Mouse (Mus musculus): Measurements from ENCODE around the gene Tulp2. TPM values are rescaled to one million over a fixed set of nuclear protein-coding genes. Genes with fewer than 3 reads are reported as not detected.
A peak's percentile ranks its signal among the peaks of the same experiment; 100 is the strongest.
"Not testable (repeated sequence)": the region's sequence is repeated elsewhere in the genome, so short reads cannot be mapped to it uniquely, and the experiment has no call there.

The Tulp2 gene
- total RNA-seq, 2 experiments from 2014 or later: 0.84 TPM; not detected in 1

DNA sequence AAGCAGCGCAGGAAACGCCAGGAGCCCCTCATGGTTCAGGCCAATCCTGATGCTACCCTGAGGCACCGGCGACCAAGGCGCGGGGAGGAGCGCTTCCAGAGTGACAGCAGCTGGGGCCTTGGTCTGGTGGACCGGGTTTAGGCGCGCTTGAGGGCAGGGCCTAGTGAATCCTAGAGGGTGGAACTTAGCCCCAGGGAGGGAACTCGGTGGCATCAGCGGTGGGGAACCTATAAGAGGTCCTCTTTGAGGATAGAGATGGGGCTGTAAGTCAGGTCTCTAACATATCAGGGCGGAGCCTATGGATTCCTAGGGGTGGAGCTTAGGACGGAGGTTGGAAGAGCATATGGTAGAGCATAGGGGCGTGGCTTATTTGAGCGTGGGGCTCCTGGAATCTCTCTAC, 33.8 kb downstream of the Tulp2 start:
- ATAC-seq (replicated peaks; ENCODE audit: low FRiP score, poor library complexity, severe bottlenecking): peak; percentile 74

DNA sequence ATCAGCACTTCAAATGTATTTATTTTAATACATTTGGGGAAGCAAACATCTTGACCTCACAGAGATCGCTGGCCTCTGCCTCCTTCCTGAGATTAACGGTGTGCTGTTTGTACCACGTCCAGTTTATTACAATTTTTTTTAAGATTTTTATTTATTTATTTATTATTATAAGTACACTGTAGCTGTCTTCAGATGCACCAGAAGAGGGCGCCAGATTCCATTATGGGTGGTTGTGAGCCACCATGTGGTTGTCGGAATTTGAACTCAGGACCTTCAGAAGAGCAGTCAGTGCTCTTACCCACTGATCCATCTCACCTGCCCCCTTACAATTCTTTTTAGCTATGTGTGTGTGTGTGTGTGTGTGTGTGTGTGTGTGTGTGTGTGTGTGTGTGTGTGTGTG, 35.2 kb downstream of the Tulp2 start:
- ATAC-seq (replicated peaks; ENCODE audit: low FRiP score, poor library complexity, severe bottlenecking): not testable (repeated sequence)

DNA sequence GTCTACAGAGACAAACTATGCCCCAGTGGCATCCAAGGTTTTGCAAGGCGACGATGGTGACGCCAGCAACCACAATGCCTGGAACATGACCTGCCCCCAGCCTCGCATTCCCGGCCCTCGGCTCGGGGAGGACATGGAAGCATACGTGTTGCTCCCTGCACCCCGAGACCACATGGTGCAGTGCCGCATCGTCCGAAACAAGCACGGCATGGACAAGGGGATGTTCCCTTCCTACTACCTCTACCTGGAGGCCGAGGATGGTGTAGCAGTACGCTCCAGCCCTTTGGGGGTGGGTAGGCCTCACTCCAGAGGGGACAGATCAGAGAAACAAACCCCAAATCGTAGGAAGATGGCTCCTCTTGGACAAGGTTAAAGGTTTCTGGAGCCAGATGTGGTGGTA, 36.9 kb downstream of the Tulp2 start:
- no peak for ATAC-seq (replicated peaks; ENCODE audit: low FRiP score, poor library complexity, severe bottlenecking)

DNA sequence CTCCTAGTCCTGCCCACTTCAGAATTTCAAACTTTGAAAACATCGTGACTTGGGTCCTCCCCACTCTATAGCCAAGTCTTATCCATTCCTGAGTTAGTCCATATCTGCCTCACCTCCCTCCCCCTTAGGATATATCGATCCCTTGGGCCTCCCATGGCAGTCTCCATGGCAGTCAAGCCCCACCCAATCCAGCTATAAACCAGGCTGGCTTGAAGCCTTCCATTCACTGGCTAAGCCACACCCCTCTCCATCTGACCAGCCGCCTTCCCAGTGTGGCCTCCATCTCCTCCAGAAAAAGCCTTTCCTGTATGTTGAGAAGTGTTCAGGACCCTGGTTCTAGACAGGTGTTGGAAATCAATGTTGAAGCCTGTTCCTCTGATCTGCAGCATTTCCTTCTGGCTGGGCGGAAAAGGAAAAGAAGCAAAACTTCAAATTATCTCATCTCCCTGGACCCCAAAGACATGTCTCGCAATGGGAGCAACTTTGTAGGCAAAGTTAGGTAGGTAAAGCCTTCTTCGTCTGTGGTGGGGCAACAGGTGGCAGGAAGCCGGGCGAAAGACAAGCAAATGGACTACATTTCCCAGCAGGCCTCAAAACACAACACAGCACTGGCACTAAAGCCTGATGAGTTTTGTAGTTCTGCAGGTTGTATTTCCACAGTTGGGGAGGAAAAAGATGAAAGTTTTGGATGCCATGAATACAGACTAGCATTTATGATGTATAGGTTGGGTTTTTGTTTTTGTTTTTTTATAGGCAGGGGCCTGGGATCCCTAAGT, 37.9 kb downstream of the Tulp2 start:
- peak; percentile 44; the same call in 1 of the 2 replicates for ATAC-seq (replicated peaks; ENCODE audit: low FRiP score, poor library complexity, severe bottlenecking)

DNA sequence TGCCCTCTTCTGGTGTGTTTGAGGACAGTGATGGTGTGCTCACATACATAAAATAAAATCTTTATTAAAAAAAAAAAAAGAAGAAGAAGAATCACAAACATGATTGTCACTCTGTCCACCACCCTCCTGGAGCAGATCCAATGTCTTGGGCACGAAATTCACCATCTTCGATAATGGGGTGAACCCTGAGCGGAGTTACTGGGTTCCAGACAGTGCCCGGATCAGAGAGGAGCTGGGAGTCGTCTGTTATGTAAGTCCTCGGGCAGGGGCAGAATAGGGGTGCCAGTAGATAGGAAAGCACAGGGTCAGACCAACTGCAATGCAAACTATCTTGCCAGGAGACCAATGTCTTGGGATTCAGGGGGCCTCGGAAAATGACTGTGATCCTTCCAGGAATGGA, 38.9 kb downstream of the Tulp2 start:
- ATAC-seq (replicated peaks; ENCODE audit: low FRiP score, poor library complexity, severe bottlenecking): no peak

DNA sequence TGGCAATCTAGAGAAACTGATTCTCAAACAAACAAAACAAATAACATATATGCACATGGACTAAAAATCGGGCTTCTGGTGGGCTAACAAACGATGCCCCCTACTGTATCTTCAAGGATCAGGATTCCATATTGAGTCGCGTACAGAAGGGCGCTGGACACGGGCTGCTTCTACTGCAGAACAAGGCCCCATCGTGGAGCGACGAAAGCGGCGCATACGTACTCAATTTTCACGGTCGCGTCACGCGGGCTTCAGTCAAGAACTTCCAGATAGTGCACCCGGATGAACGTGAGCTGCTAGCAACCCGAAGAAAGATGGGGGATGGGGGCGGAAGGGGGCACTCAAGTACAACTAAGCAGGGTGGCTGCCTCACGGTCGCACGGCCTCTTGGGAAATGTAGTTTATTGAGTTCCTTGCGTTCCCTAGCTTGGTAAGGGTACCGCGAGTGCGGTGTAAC, 40.1 kb downstream of the Tulp2 start:
- no peak for ATAC-seq (replicated peaks; ENCODE audit: low FRiP score, poor library complexity, severe bottlenecking)

DNA sequence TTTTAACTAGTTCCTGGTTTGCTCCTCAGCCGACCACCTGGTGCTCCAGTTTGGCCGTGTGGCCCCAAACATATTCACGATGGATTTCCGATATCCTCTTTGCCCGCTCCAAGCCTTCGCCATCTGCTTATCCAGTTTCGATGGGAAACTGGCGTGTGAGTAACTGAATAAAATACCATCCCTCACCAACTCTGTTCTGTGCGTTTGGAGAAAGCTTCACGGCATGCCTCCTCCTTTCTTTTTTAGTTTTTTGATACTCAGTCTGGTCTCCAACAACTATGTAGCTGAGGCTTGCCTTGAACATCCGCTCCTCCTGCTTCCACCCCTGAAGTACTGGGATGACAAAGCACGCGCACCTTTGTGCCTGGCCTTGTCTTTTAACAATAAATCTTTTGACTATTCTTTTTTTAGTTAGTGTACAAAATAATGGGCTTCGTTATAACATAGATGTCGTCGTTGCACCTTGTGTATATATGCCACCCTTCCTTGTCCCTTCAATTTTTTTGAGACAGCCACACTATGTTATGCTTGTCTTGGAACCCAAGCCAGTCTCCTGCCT, 40.6 kb downstream of the Tulp2 start:
- no peak for ATAC-seq (replicated peaks; ENCODE audit: low FRiP score, poor library complexity, severe bottlenecking)

DNA sequence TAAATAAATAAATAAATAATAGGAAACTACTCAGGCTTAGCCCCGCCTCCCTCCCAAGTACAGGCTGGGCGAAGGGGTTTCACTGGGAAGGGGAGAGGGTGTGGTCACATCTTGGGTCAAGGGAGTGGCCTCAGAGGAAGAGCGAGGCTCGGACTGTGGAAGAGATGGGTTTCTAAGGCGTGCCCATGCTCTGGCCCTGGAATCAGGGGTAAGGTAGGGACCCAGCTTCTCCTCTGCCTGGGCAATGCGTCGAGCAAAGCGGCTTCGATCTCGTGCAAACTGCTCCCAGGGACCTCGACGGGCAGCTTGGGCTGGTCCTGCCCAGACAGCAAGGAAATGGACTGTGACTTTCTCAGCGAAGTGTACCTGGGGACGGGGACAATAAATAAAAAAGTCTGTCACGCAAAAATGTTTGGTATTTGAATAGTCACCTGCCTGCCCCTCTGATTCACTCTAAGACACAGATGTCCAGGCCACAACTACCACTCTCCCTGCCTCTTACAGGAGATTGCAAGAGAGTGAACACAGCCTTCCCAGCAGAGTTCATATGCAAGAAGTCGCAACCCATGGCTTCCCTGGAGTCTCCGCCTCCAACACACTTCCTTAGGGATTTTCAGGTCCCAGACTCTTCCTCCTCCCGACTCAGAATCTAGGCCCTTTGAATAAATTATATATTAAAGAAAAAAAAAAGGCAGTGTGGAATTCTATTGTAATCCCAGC, 41.4 kb downstream of the Tulp2 start:
- peak; percentile 25 for ATAC-seq (replicated peaks; ENCODE audit: low FRiP score, poor library complexity, severe bottlenecking)

DNA sequence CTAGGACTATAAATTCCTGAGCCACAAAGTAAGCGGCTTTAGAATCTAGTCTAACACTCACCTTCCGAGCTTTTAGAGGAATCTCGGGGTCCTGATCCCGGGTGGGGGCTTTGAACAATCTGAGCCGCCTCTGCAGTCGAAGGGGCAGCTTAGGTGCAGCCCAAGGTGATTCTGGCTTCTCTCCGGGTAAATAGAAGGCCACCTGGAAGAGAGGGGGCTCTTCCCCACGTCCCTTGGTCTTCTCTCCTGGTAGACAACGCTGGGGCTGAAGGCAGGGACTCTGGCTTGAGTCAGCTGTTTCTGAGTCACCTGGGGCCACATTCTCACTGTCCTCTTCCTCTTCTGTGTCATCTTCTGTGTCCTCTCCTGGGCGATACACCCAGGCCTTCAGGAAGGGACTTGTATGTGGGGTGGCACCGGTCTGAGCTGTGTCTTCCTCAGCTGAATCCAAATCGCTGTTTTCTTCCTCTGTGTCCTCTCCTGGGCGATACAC, 42.0 kb downstream of the Tulp2 start:
- no peak for ATAC-seq (replicated peaks; ENCODE audit: low FRiP score, poor library complexity, severe bottlenecking)

DNA sequence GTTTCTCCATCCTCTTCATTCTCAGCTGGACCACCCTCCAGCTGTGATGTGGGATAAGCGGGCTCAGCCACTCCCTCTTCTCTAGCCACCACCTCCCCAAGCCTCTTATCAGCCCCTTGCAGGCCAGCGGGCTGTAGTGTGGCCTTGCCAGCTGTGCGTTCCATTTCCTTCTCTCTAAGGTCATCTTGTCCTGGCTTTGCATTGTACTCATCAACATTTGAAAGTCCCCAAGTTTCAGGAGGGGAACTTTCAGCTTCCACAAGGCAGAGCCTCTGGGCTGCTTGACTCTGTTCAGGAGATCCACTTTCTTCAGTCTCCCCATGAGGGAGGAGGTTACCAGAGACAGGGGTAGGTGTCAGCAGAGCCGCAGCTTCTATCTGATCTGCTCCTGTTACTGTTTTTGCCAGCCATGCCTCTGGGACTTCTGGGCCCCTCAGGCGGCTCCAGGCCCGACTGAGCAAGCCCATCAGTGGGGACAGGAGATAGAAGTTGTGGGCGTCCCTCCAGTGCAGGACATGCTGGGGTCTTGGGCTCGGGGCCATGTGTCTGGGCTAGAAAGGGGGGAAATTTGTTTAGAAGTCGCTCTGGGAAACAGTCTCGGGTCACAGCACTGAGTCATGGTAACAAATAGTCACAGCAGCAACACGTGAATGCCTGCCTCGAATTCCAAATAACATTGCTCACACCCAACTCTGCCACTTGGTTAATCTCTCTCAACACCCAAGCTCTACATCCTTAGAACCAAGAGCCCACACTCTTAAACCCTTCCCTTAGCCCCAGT, 43.4 kb downstream of the Tulp2 start:
- peak; percentile 75 for ATAC-seq (replicated peaks; ENCODE audit: low FRiP score, poor library complexity, severe bottlenecking)

DNA sequence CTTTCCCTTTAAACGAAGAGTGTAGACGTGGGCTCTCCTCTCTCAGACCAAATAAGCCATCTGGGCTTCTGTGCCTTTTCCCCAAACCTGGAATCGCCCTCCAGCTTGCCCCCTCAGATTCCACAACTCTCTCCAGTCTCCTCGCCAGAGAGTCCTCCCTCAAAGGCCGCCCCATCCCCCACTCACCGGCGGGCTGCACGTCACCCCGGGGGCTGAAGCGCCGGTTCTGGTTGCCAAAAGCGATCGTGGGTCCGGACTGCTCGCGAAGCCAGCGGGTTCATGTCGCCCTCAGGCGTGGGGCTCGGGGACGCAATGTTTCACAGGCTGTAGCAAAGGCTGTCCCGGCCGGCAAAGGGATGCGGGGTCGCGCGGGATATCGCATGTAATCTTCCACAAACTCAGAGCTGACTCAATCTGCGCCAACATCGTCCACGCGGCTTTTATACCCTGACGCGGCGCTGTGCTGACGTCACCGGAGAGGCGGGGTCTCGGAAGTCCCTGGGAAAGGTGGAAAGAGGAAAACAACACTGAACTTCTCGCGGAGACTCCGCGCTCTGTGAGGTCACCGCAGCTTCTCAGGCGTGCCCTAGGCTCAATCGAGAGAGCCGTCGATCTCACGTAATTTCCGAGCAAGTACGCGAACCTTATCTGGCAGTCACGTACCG, 44.3 kb downstream of the Tulp2 start, which contains the start of the genes Ppp1r15a and Plekha4:
Ppp1r15a (minus strand) TSS at position 460 of the 665 bp plus-strand sequence.
Plekha4 (plus strand) TSS at position 522 of the 665 bp plus-strand sequence.
- peak; percentile 69 for ATAC-seq (replicated peaks; ENCODE audit: low FRiP score, poor library complexity, severe bottlenecking)

DNA sequence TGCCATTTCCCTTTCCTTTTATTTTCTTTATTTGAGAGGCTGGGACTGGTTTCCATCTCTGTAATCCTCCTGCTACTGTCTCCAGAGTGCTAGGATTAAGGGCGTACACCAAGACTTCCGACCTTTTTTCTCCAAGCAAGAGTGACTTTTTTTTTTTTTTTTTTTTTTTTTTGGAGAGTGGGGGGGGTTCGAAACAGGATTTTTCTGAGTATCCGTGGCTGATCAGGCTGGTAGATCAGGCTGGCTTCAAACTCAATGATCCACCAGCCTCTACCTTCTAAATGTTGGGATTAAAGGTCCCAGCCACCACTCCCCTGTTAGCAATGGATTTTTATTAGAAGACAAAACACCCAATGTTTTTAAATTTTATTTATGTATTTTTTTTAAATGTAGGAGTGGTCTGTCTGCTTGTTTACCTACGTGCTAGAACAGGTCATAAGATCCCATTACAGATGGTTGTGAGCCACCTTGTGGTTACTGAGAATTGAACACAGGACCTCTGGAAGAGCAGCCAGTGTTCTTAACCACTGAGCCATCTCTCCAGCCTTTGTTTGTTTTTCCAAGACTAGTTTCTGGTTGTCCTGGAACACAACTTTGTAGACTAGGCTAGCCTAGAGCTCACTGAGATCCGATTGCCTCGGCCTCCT, 44.9 kb downstream of the Tulp2 start:
- ATAC-seq (replicated peaks; ENCODE audit: low FRiP score, poor library complexity, severe bottlenecking): no peak

DNA sequence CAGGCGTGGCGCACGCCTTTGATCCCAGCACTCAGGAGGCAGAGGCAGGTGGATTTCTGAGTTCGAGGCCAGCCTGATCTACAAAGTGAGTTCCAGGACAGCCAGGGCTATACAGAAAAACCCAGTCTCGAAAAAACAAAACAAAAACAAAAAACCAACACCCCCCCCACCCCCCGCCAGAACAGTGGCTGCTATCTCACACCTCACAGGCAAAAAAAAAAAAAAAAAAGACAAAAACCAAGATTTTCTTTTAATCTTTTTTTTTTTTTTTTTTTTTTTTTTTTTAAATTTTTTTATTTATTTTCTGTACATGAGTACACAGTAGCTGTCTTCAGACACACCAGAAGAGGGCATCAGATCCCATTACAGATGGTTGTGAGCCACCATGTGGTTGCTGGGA, 45.5 kb downstream of the Tulp2 start:
- ATAC-seq (replicated peaks; ENCODE audit: low FRiP score, poor library complexity, severe bottlenecking): not testable (repeated sequence)

DNA sequence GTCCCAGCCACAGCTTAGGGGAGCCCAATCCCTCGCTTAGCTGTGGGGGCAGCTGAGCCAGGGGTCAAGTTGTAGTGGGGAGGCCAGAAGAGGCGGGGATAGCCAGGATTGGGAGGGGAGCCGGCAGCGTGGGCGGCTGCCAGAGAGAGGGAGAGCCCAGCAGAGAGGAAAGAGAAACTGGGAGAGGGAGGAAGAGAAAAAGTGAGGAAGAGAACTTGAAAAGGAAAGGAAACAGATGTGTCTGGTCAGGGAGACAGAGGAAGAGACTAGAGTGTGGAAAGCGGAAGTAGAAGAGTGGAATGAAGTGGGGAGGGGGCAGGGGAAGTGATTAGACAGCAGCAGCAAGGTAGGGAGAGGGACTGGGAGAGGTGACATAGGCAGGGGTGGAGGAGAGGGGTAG, 47.8 kb downstream of the Tulp2 start:
- ATAC-seq (replicated peaks; ENCODE audit: low FRiP score, poor library complexity, severe bottlenecking): no peak

DNA sequence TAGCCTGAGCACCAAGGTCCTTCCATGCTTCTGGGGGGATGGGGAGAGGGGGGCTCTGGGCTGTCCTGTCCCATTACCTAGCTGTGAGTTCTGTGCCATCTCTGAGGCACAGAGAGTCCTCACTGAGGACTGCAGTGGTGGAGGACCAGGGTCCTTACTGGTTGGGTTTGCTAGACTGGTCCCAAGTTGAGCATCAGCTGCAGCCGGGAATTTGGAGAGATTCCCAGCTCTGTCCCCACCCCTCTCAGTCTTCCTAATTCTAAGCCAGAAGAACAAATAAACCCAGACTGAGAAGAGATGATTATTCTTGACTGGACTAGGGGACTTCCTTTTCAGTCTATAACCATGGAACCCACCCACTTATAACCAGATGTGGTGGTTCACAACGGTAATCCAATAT, 49.0 kb downstream of the Tulp2 start:
- ATAC-seq (replicated peaks; ENCODE audit: low FRiP score, poor library complexity, severe bottlenecking): no peak

DNA sequence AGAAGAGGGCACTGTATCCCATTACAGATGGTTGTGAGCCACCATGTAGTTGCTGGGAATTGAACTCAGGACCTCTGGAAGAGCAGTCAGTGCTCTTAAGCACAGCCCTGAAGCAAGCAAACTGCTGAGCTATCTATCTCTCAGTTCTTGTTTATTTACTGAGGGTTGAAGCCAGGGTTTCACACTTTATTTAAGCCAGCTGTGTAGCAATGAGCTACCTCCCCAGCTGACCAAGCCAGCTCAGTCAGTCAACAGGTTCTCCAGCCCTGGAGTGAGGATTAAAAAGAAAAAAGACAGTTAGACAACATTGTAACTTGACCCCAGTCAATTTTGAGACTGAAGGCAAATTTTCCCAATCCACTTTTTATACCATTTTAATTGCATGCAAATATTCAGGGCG, 54.0 kb downstream of the Tulp2 start:
- no peak for ATAC-seq (replicated peaks; ENCODE audit: low FRiP score, poor library complexity, severe bottlenecking)

DNA sequence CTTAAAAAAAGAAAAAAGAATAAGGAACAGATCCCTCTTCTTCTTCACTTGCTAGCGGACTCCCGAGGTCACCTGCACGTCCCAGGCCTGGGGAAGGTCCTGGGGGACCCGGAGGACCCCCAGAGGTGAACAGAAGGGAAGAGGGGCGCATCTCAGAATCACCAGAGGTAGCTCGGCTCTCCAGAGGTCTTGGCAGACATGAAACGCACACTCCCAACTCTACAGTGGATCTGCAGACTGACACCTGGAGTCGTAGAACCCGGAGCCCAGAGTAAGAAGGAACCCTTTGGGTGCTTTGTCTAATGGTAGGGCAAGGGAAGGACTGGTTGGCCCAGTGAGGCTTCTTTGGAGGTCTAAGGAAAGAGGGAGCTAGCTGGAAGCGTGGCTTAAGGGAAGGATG, 55.9 kb downstream of the Tulp2 start:
- no peak for ATAC-seq (replicated peaks; ENCODE audit: low FRiP score, poor library complexity, severe bottlenecking)

DNA sequence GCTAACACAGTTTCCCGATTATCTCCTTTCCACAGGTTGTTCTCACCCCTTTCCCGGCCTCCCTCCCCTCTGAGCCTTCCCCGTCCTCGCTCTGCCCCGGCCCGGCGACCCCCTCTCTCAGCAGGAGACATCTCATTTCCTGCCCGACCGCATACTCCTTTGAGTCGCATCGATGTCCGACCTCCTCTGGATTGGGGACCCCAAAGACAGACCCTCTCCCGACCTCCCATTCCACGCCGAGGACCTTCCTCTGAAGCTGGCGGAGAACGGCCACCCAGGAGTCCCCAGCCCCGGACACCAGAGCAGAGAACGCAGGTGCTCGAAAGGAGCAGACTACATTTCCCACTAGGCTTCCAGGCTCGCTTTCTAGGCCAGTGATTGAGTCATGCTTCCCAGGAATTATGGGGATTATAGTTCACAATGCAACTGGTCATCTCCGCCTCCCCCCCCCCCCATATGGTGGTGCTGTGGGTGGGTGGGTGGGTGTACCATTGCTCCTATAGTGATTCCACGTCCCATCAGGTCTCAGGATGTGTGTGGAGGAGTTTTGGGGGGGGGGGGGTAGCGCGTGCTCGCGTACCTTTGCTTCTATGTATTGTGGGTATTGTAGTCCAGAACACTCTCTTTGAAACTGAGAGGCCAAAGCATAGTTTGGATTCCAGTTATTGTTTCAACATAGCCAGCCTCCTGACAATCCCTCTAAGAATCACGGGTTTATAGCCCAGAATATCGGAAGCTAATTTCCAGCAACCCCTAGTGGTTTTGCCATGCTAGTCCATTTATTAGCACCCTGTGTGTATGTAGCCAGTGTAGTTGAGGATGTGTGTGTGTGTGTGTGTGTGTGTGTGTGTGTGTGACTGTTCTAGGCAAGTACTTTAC, 56.7 kb downstream of the Tulp2 start:
- ATAC-seq (replicated peaks; ENCODE audit: low FRiP score, poor library complexity, severe bottlenecking): no peak
